Mouse (Mus musculus): Measurements from ENCODE around the gene Kmt2b.

Gene Kmt2b

DNA sequence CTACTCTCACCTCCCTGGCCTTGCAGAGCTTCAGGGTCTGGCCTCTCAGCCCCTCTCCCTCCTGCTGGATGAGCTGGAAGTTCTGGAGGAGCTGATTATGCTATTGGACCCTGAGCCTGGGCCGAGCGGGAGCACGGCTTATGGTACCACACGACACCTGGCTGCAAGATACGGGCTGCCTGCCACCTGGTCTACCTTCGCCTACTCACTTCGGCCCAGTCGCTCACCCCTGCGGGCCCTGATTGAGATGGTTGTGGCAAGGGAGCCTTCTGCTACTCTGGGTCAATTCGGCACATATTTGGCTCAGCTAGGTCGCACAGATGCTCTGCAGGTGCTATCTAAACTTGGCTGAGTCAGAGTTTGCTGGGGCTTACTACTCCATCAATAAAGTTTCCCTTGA, 21.0 kb downstream of the Kmt2b start:
- in situ Hi-C loops (cut with MboI, MseI): no loop called here

DNA sequence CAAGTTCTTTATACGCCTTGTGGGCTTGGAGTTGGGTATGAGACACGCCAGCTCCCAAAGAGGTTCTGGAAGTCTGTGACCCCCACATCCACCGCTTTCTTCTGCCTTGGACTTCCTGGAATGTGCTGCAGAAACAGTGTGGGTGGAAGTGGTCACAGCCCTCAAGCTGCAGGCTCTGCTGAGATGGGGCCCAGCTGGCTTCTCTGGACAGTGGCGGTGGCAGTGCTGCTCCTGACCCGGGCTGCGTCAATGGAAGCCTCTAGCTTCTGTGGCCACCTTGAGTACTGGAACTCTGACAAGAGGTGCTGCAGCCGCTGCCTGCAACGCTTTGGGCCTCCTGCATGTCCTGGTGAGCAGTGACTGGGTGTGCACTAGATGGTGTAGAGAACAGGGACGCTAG, 22.5 kb downstream of the Kmt2b start:
- in situ Hi-C loops (cut with MboI, MseI): no loop called here

DNA sequence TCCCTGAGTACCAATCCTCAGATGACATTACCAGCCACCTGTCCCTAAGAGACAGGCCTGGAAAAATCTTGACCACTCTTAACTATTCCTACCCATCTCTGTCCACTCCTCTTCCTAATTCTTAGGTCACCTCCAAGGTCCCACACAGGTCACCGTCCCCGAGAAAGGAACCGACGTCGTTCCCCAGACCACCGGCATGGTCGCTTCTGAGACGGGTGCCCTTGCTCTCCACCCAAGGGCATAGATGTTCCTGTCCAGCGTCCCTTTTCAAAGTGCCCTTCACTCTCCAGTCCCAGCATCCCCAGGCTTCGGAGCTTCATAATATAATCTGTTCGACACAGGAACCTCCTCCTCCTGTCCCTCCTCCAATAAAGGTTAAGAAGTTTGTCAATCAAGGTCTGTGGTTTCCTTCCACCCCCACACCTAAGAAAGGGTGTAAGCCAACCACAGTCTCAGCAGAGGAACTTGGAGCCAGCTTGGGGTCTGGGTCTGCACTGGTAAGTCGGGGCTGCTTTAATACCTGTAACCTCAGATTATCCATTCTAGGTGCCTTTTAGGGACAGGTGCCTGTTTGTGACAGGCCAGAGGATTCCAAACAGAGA, 23.5 kb downstream of the Kmt2b start, which contains the start of gene Igflr1:
Gene Igflr1 (plus strand): TSS at position 458 of the 602 bp plus-strand sequence.
- in situ Hi-C loops (cut with MboI, MseI): no loop called here

DNA sequence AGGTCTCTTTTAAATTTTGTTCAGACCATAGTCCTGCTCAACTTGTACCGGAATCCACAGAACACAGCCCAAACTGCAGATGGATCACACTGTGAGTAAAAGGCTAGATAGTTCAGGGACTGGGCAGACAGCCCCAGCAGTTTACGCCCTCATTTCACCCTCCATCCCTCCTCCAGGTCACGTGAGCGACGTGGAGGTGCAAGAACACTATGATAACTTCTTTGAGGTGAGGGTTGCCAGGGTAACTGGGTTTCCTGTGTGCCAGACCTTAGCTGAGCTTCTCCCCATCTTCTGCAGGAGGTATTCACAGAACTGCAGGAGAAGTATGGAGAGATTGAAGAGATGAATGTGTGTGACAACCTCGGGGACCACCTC, 24.6 kb downstream of the Kmt2b start:
- in situ Hi-C loops (cut with MboI, MseI): no loop called here

DNA sequence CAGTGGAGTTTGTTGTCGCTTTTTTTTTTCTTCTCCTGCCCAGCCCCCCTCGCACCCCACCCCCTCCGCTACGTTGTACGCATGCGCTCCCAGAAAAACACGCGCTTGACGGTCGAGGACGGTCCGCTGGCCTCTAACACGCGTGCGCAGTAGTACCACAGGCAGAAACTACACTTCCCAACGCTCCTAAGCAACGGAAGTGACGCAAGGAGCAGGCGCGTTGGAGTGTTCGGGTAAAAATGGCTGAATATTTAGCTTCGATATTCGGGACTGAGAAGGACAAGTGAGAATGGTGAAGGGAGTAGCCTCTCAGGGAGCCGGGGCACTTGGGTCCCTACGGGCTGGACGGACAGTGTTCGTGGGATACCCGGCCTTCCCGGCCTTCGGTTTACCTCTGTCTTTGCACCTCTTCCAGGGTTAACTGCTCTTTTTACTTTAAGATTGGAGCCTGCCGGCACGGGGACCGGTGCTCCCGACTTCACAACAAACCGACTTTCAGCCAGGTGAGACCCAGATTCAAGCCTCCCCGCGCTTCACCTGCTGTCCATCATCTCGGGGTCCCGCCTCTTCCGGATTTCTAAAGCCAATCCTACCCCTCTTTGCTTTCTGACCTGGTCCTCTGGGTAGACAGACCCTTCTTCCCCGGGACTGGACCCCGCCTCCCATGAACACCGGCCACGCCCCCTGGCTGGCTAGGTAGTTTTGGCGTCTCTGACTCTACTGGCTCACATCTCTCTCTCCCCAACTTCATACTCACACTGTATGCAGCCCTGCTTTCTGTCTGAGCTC, 25.2 kb downstream of the Kmt2b start, which contains the start of the genes U2af1l4, Gm49396 and Psenen:
Gene U2af1l4 (plus strand): TSS at position 185 of the 789 bp plus-strand sequence.
Gene Gm49396 (plus strand): TSS at position 228 of the 789 bp plus-strand sequence.
Gene Psenen (minus strand): TSS at position 511 of the 789 bp plus-strand sequence.
- in situ Hi-C loops (cut with MboI, MseI): no loop called here

DNA sequence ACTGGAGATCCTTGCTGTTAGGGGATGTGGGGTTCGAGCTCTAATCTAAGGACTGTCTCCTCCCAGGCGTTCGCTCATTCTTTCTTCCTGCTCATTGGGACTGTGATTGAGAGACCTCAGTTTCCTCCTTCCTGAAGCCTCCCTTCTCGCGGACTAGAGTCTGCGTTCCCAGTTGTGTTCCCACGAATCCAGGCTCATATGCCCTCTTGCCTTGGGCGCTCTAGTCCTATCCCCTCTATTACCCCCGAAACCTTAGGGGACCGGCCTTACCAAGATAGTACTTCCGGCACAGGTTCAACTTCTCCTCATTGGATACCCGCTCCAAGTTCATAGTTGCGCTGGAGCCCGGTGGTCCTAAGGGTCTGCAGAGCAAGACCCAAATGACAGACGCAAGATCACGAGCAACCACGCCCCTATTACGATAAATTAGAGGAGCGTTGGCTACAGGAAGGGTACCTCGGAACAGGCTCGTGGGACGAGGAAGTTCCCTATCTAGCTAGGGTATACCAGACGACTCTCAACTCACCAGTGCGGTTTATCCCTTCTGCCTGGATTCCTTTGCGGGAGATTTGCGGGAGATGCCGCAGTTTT, 25.9 kb downstream of the Kmt2b start:
- in situ Hi-C loops (cut with MboI, MseI): no loop called here

DNA sequence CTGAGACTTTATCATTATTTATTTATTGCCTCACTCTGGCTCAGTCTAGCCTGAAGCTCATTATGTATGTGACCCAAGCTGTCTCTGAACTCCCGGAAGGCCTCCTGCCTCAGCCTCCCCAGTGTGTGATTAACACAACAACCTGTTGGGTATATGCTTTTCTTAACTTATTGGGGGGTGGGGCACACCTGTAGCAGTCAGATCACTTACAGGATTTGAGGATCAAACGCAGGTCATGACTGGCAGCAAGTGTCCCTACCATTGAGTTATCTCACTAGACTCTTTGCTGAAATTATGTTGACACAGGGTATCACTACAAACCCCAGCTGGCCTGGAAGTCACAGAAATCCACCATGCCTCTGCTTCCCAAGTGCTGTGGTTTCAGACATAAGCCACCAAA, 28.2 kb downstream of the Kmt2b start:
- in situ Hi-C loops (cut with MboI, MseI): no loop called here

DNA sequence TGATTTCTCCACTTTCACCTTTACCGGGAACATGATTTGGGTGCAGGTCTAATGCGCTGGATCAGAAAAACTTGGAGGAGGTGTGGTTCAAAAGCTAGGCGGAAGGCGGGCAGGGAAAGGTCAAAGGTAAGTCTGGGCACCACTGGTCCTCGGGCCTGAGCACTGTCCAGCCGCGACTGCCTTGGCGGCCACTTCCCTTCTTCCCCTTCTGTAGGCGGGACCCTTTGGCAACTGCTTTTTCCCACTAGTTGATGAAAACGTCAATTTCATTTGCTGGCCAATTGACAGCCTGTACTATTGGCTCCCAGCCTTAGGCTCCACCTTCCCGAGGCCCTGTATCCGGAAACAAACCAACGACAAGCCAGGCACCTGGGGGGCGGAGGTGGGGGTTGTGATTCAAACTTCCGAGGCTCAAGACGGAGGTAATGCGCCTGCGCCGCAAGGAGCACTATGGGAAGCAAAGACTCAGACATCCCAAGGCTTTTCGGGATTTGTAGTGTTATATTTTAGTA, 29.0 kb downstream of the Kmt2b start, which contains the start of gene Lin37:
Gene Lin37 (minus strand): TSS at position 396 of the 512 bp plus-strand sequence.
- in situ Hi-C loops (cut with MboI, MseI): no loop called here

DNA sequence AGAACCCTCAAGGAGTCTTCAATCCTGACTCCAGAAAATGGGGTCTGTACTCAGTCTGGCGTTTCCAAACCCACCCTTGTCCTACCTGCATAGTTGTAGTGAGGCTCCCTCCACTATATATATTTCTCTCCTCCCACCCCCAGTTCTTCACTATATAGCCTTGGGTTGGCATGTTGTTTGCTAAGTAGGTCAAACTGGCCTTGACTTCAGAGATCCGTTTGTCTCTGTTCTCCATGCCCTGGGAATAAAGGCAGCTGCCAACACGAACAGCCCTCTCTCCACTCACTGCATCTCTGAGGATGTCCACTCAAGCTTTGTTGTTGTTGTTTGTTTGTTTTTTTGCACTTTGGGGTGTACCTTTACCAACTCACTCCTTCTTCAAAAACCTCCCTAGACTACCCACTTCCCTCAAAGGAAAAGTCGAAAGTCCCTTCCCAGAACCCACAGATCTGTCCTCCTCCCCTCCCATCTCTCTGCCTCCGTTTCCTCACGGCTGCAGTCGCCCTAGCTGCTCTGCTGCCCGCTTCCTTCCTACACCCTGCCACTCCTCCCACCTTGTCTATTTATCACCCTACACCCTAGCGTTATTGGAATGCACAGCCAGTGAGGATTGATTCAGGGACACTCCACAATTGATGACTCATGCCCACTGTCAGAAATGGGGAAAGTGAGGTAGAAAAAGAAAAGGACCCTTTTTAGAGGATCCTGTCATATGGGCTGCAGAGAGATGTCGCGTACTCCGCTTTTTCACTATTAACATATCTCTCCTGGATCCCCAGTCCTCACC, 29.7 kb downstream of the Kmt2b start:
- in situ Hi-C loops (cut with MboI, MseI): no loop called here

DNA sequence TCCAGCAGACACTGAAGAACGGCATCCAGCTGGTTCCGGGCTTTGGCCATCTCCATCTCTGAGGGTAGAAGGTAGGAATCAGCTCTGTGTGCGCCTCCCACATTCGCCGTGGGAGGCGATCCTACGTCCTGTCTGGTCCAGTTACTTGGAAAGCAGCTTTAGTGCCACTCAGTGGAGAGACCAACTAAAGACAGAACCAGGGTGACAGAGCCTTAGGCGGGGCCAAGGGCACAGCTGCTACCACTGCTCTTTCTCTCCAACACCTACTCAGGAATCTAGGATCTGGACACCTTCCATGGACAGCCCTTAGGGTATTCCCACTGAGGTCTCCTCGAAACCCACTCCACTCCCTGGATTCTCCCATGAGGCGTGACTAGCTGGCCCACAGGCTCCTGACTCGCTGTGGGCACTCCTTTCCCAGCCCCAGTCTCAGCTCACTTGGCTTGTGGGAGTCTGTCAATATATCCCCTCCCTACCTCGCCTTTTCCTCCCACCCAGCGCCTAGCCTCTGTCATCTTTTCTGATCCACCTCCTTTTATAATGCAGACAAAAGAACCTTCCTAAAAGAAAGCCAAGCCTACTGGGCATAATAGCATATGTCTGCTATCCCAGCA, 30.5 kb downstream of the Kmt2b start:
- in situ Hi-C loops (cut with MboI, MseI): no loop called here

DNA sequence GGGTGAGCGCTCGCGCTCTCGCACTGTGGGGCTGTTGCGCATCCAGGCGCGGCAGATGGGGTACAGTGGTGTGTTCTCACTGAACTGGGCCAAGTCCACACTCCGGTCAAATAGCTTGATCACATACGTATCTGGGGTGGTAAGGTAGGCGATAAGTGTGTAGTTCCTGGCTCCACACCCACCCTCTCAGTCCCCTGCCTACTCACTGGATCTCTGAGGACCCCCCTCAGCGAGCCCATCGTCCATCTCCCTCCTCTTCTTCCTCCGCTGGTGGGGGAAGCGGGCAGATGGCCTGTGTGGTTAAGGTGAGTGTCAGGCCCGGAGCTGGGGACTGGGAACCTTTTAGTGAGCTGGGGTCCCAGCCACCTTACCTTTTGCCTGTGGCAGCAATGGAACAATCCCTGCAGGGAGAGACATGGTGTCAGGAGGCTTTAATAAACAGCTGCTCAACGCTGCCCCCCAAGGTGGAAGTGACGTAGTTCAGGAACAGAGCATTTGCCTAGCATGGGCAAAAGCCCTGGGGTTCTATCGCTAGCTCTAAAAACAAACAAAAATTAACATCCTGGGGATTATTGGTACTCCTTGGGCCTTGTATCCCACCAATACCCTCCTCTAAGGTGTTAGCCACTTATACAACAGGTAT, 31.5 kb downstream of the Kmt2b start:
- in situ Hi-C loops (cut with MboI, MseI): no loop called here

DNA sequence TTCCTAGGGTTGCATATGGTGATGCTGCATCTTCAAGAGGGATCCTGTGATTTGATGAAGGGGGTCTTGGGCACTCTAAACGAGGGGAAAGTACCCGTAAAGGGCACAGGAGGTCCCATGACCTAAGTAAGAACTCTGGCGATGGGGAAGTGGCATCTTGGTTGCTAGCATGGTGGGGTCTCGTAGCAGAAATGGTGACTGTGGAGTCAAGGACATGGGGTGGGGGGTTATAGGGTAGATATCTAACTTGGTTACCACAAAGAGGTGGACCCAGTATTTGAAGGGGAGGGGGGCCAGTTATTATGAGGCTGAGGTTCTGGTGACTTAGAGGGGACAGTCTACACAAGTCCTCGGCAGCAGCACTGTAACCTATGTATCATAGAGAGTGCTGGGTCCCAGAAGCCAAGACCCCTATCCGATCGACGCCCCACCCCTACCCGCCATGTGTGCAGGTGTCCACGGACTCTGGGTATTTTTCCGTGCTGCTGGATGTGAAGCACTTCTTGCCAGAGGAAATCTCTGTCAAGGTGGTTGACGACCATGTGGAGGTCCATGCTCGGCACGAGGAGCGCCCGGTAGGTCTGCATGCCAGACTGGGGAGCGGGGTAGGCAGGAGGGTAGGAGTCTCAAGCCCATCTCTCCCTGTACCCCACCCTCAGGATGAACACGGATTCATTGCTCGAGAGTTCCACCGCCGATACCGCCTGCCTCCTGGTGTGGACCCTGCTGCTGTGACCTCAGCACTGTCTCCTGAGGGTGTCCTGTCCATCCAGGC, 34.5 kb downstream of the Kmt2b start:
- in situ Hi-C loops (cut with MboI, MseI): no loop called here

DNA sequence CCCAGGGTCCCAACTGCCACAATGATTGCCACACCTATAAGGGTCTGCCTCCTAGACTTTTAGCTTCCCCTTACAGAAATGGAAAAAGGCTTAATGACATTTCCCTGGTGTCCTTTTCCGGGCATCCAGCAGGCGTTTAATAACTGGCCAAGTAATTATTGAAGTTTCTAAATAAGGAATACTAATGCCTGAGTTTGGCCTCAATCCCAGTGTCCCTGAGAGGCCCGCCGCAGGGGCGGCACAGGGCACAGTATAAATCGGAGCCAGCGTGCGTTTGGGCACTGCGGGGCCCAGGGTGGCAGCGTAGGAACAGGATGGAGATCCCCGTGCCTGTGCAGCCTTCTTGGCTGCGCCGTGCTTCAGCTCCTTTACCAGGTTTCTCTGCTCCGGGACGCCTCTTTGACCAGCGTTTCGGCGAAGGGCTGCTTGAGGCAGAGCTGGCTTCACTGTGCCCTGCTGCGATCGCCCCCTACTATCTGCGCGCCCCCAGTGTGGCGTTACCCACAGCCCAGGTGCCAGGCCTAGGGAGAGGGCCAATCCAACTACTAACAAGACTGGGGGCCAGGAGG, 35.4 kb downstream of the Kmt2b start:
- in situ Hi-C loops (cut with MboI, MseI): no loop called here

DNA sequence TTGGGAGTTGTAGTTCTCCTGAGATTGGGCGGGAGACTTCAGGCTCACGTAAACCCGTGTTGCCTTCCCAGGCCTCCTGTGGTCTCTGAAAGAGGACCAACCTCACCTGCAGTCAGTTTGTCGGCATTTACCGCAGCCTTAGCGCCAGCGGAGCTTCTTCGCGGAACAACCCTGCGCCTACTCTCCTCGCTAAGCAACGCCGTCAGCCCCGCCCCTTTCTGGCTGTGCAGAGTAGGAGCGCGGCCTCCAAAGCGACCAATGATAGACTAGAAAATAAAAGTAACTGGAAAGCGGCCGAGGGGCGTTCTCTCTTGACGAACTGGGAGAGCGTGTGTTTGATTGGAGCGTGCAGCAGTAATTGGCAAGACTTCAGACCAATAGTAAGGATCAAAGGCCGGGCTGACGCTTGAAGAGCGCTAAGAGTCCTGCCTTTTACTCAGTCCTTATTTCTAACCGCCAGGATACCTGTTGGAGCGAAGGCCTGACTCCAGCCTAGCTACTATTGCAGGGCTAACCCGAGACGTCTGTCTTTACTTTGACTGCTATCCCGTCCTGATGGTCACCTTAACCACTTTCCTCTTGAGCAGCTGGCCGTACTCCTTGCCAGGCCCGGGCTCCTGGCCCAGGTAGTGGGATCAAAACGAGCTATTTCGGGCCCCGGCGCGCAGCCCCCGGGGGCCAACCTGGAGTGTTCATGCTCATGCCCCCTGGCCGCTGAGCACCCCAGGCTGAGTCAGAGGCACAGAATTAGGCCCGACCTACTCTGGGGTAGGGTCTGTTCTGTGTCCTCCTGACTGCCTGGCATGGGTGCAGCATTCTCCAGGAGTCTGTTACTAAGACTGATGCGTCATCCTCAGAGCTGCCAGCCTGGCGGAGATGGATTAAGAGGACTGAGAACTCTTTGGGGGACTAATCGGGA, 36.2 kb downstream of the Kmt2b start, which contains the start of the genes Hspb6 and Proser3:
Gene Hspb6 (plus strand): TSS at position 77 of the 919 bp plus-strand sequence.
Gene Proser3 (minus strand): TSS at position 198 of the 919 bp plus-strand sequence.
- in situ Hi-C loops (cut with MboI, MseI): no loop called here

DNA sequence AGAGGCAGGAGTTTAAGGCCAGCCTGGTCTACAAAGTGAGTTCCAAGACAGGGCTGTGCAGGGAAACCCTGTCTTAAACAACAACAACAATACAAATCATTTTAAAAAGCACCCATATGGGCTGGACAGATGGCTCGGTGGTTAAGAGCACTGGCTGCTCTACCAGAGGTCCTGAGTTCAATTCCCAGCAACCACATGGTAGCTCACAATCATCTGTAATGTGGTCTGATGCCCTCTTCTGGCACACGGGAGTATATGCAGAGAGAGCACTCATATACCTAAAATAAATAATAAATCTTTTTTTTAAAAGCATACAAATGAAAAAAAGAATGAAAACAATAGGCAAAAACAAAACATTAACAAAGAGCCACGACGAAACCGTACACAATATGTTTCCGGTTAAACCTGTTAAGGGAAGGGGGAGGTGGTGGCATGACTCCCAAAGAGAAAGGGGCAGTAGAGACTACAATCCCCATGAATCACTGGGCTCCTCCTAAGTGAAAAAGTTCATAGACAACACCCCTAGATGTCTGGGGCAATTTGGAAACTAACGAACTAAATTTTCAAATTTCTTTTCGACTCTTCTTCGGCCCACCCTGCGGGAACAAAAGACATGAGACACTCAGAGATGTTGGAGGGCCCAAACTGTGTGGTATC, 37.0 kb downstream of the Kmt2b start:
- in situ Hi-C loops (cut with MboI, MseI): no loop called here

DNA sequence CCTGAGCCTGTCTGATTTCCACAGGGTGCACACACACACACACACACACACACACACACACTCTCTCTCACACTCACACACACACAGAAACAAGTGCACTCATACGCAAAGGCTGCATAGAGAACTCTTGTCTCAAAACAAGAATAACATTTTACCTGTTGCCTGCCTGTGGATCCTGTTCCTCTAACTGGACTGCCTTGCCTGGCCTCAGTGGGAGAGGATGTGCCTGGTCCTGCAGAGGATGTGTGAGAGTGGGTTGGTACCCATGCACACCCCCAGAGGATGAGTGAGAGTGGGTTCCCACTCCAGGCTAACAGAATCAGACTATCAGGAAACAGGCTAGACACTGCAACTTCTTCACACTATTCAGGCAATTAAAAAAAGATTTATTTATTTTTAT, 37.9 kb downstream of the Kmt2b start:
- in situ Hi-C loops (cut with MboI, MseI): no loop called here

DNA sequence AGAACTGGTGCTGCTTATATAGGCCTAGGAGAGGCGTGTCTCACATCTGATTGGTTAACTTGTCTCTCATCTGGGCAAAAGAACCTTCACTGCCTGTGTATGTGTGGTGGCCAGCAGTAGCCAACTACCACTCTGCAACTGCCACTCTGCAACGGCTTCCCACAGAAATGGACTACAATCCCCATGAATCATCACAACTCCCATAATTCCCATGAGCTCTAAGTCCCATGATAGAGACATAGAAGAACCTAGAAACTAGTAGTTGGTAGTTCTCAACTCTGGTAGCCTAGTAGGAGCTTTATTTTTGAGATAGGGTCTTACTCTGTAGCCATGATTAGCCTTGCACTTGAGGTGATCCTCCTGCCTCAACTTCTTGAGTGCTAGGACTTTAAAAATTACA, 38.6 kb downstream of the Kmt2b start:
- in situ Hi-C loops (cut with MboI, MseI): no loop called here

DNA sequence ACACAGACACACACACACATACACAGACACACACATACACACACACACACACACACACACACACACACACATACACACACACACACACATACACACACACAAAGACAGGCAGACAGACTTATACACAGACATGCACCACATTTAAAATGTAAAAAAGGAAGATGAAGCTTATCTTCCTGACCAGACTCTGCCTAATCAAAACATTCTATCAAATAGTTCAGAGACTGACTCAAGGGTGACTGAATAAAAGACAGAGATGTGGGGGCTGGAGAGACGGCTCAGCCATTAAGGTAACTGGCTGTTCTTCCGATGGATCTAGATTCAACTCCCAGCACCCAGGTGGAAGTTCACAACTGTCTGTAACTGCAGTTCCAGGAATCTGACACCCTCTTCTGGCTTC, 44.2 kb downstream of the Kmt2b start:
- in situ Hi-C loops (cut with MboI, MseI): no loop called here

Data from T-helper 2 cell (primary cell).